Mouse (Mus musculus) frontal cortex, postnatal 36 days (tissue): ENCODE results near the gene Parg.
"Not testable (repeated sequence)": the region's sequence is repeated elsewhere in the genome, so short reads cannot be mapped to it uniquely, and the experiment has no call there.

Source experiments
- DNase-seq, 2 experiments: peaks; one replicate each; pipeline ENCODE4 v3.0.0; 2022; ENCODE audit warnings: low spot score in 2 of 2

Gene Parg

GRCm38 (mm10) chr14:32179393-32180195 lies 22.2 kb upstream of the Parg start:
- DNase-seq, result no peak

- no peak for DNase-seq
Measured at GRCm38 (mm10) chr14:32180861-32181260, 20.9 kb upstream of the Parg start.

DNA sequence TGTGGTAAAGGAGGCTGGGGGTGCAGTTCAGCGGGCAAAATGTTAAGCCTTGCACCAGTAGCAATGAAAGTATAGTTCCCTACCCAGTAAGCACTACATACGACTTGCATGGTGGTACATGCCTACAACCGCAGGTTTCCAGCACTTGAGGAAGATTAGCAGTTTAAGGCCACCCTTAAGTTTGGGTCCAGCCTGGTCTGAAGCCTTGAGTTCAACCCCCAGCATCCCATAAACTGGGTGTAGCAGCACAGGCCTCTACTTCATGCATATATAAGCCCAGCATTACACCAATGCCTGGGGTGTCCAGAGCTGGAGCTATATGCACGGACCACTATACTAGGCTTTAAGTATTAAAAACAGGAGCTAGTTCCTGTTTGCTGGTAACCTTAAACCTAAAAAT lies 17.9 kb upstream of the Parg start:
- DNase-seq, result no peak

- DNase-seq, result no peak
Measured at GRCm38 (mm10) chr14:32190627-32191391, 10.9 kb upstream of the Parg start.

DNA sequence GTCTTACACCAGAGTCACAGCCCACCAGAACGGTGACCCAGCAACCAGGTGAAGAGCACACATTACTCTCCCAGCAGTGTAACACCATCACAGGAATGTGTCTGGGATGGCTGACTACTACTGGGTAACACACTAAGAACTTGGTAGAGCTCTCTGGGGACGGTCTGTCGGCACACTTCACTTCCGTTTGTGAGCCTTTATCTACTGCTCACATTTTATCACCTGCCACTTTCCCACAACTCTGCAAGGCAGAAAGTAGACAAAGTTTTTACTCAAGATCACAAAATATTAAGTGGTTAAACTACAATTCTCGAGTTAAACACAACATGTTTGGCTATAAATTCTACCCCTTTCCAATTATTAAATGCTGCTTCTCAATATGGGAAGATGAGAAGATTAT lies 9.8 kb upstream of the Parg start:
- no peak for DNase-seq

DNA sequence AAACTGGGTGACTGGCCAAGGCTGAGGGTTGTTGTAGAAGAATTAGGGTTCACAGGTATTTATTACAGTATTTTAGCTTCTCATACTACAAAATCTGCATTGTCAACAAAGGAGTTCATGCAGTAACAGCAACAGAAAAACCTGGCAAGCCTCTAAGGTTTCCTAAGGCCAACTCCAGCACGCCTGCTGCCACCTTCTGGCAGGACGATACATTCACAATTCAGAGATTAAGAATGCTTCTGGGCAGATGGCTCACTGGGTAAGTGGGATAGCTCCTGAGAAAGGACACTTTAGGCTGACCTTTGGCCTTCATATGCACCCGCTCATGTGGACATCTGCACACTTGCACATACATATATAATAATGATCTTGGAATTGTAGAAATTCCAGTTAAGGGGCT lies 9.3 kb upstream of the Parg start:
- DNase-seq, result peak in 1 of 2 experiments; percentile 31

DNA sequence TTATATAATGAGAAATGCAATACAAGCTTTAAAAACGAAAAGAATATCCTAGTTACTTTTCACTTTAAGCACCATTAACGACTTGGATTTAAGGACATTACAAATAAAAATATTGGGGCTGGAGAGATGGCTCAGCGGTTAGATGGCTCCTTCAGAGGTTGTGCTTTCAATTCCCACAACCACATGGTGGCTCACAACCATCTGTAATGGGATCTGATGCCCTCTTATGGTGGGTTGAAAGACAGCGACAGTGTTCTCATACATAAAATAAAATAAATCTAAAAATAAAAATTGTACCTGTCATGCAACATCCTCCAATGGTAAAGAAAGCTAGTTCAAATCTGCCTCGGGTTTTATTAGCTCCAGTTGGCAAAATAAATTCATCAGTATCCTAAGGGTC lies 8.2 kb upstream of the Parg start:
- DNase-seq, result not testable (repeated sequence)

- no peak for DNase-seq
Measured at GRCm38 (mm10) chr14:32201354-32201753, 395 bp upstream of the Parg start.

DNA sequence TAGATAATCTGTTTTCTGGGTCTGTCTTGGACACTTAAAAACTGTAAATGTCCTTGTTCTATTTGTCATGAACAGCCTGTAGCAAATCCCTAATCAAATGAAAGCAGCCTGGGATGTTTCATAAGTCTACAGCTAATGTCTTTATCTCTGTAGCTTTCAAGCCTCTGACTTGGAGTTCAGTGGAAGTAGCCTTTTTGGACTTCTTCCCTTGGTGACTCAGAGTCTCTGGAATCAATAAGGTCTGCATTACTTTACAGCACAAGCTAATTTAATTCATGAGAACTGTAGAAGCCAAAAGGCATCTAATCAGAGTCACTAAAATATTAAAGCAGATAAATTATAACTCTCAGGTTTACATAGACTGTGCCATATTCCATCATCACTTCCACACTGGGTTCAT lies 24.9 kb downstream of the Parg start:
- no peak for DNase-seq

GRCm38 (mm10) chr14:32228996-32229395 lies 27.2 kb downstream of the Parg start:
- DNase-seq, result peak; percentile 43 to 62

GRCm38 (mm10) chr14:32242401-32242800 lies 40.7 kb downstream of the Parg start:
- DNase-seq, result peak in 1 of 2 experiments; percentile 26

GRCm38 (mm10) chr14:32246019-32246418 lies 44.3 kb downstream of the Parg start:
- DNase-seq, result no peak

GRCm38 (mm10) chr14:32249616-32250015 lies 47.9 kb downstream of the Parg start:
- no peak for DNase-seq

- DNase-seq, result no peak
Measured at GRCm38 (mm10) chr14:32260830-32261229, 59.1 kb downstream of the Parg start.

DNA sequence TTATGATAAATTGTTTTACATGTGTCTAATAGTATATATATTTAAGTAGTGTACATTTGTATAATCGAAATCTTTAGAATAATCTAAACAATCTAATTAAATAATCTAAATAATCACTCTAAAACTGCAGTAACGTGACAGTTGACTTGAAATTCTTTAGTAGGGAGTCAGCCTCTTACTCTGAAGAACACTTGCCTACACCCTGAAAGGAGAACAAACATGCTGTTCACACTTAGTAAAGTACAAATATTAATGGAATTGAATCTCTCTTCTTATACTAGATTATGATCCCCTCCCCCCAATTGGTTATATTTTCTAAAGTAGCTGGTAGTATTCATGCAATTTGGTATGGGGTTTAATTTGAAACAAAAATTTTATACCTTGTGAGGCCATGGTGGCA lies 60.0 kb downstream of the Parg start:
- no peak for DNase-seq

GRCm38 (mm10) chr14:32268999-32269398 lies 67.2 kb downstream of the Parg start:
- DNase-seq, result no peak

DNA sequence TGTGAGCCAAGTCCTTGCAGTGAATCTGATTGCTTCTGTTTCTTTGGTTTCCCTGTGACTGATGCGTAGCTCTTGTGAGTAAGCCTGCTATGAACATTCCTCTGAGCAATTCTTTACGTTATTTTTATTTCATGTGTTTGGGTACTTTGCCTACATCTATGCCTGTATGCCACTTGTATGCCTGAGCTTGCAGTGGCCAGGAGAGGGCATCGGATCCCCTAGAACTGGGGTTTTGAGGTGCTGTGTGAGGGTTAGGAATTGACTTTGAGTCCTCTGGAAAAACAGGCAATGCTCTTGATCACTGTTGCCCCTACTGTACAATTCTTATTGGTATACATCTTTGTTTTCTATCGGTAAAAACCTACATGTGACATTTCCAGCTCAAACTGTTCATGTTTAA lies 67.8 kb downstream of the Parg start:
- no peak for DNase-seq

GRCm38 (mm10) chr14:32301622-32302021 lies 99.9 kb downstream of the Parg start:
- peak; percentile 34 to 52 for DNase-seq

GRCm38 (mm10) chr14:32302423-32302822 lies 100.7 kb downstream of the Parg start:
- DNase-seq, result no peak

- no peak for DNase-seq
Measured at GRCm38 (mm10) chr14:32304921-32305320, 103.2 kb downstream of the Parg start.

GRCm38 (mm10) chr14:32309876-32310275 lies 108.1 kb downstream of the Parg start:
- DNase-seq, result peak; percentile 70 to 72

DNA sequence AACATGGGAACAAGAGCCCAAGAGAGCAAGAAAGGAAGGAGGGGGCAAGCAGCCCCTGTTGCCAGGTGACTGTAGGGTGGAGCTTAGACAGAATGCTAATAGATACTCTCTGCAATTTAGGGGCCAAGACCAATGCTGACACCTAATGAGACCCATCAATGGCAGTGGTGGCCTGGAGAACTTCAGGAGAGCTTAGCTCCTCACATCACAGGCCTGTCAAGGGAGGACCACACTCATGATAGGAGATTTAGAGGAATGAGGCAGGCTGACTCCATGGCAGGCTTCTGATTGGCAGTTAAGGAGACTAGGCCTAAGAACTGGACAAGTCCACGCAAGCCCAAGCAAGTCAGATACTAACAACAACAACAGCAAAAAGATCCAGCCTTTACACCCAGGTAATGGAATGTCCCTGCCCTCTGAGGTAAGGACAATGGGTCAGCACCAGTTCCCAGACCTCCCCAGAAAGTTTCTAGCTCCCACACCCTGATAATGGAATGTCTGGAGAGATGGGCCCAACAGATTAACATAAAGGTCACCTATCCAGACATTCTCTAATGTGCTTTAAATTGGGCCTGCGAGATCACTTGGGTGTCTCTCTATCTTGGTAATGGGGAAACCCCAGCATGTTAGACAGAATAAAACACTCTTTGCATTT lies 109.8 kb downstream of the Parg start:
- DNase-seq, result no peak

- DNase-seq, result no peak
Measured at GRCm38 (mm10) chr14:32317822-32318221, 116.1 kb downstream of the Parg start.
